Mouse (Mus musculus) bone marrow, adult 2 months (tissue): ENCODE results near the gene Olfr119.

Experiments used
- CTCF ChIP-seq: fragments of 200-500 bp; IDR thresholded peaks from 2 replicates; pipeline ENCODE4 v1.5.1; 2011; ENCODE audit warnings: low read length, control low read depth; ENCODE audit not compliant: control insufficient read depth, insufficient read depth
- POLR2A ChIP-seq: fragments of 200-500 bp; IDR thresholded peaks from 2 replicates; pipeline ENCODE4 v1.6.1; 2011; ENCODE audit warnings: low read depth, mild to moderate bottlenecking, control low read depth, low read length, borderline replicate concordance; ENCODE audit not compliant: control insufficient read depth

DNA sequence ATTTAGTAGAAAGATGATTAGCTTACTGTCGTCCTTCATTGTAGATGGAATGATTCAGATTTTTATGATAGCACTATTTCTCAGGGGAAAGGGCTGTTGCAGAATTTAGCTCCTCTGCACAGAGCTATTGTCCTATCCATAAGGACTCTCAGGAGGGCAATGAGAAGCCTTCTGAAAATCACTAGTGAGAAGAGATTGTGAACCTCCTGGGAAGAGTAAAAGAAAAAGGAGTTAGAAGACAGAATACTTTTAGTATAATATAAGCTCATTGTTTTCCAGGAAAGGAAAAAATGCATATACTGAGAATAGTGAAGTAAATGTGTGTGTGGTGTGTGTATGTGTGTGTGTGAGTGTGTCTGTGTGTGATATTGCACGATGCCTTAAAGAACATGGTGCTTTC is 29.7 kb upstream of the Olfr119 start, which contains the start of gene Olfr118:
- TF ChIP-seq CTCF (no peak), POLR2A (no peak)
